Mouse (Mus musculus) limb, embryonic 11.5 days (tissue): ENCODE data around the gene Rbm28. TPM values are rescaled to one million over a fixed set of nuclear protein-coding genes. Genes with fewer than 3 reads are reported as not detected.

Experiments
- ATAC-seq: fragments of 200-750 bp; cut with Nextera tagmentation; 2 replicates; pipeline ENCODE4 v1.8.0; 2017; ENCODE audit warnings: low read depth; ENCODE audit not compliant: insufficient number of reproducible peaks, low FRiP score, low TSS enrichment
- DNase-seq: peaks from one replicate; pipeline ENCODE4 v3.0.0-alpha.2; 2015; ENCODE audit warnings: low spot score
- H3K27ac ChIP-seq: fragments of 300-500 bp; sonication (generic); replicated peaks from 2 replicates; pipeline ENCODE4 v1.5.1; 2014; ENCODE audit warnings: low read depth, mild to moderate bottlenecking, low read length
- H3K27me3 ChIP-seq: fragments of 300-500 bp; sonication (generic); 2 replicates; pipeline ENCODE4 v1.6.1; 2014; ENCODE audit warnings: mild to moderate bottlenecking, low read length, mixed read lengths; ENCODE audit not compliant: control insufficient read depth, insufficient read depth
- H3K36me3 ChIP-seq: fragments of 300-500 bp; sonication (generic); 2 replicates; pipeline ENCODE4 v1.6.1; 2014; ENCODE audit warnings: mild to moderate bottlenecking, low read length, moderate library complexity, mixed read lengths; ENCODE audit not compliant: control insufficient read depth, insufficient read depth
- H3K4me1 ChIP-seq: fragments of 300-500 bp; sonication (generic); 2 replicates; pipeline ENCODE4 v1.6.1; 2014; ENCODE audit warnings: low read length, mixed read lengths; ENCODE audit not compliant: control insufficient read depth, insufficient read depth
- H3K4me2 ChIP-seq: fragments of 300-500 bp; sonication (generic); 2 replicates; pipeline ENCODE4 v1.6.1; 2014; ENCODE audit warnings: low read depth, mild to moderate bottlenecking, moderate library complexity; ENCODE audit not compliant: severe bottlenecking
- H3K4me3 ChIP-seq: fragments of 300-500 bp; sonication (generic); 2 replicates; pipeline ENCODE4 v1.5.1; 2014; ENCODE audit warnings: low read depth, low read length
- H3K9ac ChIP-seq: fragments of 300-500 bp; sonication (generic); 2 replicates; pipeline ENCODE4 v1.6.1; 2014; ENCODE audit warnings: mild to moderate bottlenecking, low read length
- H3K9me3 ChIP-seq: fragments of 300-500 bp; sonication (generic); 2 replicates; pipeline ENCODE4 v1.6.1; 2016; ENCODE audit warnings: low read length; ENCODE audit not compliant: control insufficient read depth
- WGBS: fragments of 180-500 bp; shearing (Covaris S2); extraction: QIAGEN DNeasy Blood & Tissue Kit; methylation state at CpG from one replicate; pipeline ENCODE4 v1.1.7; 2014; 5-methylcytosine and 5-hydroxymethylcytosine counted together
- polyA plus RNA-seq: library from polyadenylated mRNA; unstranded; fragments of >200 nt; fragmentation: Nextera tagmentation; extraction: Ambion mirVana; gene quantifications from 2 replicates; pipeline ENCODE4 v1.2.1, GENCODE M21; 2014

Gene Rbm28
- polyA plus RNA-seq, 1 experiment from 2014 or later: 70.3 TPM

DNA sequence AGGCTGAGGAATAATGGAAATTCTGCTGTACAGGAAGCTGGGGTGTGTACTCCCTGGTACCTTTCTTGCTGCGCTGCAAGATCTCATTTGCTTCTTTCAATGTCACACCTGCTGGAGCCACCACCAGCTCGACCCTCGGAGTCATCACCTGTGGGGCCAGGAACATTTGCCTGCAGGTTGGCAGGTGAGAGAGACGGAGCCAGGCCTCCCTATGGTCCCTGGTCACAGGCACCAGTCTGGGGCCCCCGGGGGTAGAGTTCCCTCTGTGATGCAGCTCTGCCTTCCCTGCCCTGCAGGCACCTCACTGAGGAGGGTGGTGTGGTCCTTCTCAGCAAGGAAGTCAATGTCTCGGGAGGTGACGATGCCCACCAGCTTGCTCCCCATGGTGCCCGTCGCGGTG lies 41.2 kb upstream of the Rbm28 start:
- Histone ChIP-seq H3K4me1 (peaks cover 2% of the 10 kb centered on the region; the same call in 1 of the 2 replicates), H3K27me3 (no peaks in the 10 kb centered on the region), H3K9ac (no peak overlapping the region), H3K36me3 (peaks cover 2% of the 10 kb centered on the region; the same call in 1 of the 2 replicates), H3K9me3 (no peaks in the 10 kb centered on the region), H3K4me2 (no peak overlapping the region), H3K4me3 (no peak overlapping the region), H3K27ac (no peak overlapping the region)
- 95% methylated on average over 10 of the region's 10 CpGs for WGBS
- DNase-seq: no peak
- ATAC-seq: no peak

DNA sequence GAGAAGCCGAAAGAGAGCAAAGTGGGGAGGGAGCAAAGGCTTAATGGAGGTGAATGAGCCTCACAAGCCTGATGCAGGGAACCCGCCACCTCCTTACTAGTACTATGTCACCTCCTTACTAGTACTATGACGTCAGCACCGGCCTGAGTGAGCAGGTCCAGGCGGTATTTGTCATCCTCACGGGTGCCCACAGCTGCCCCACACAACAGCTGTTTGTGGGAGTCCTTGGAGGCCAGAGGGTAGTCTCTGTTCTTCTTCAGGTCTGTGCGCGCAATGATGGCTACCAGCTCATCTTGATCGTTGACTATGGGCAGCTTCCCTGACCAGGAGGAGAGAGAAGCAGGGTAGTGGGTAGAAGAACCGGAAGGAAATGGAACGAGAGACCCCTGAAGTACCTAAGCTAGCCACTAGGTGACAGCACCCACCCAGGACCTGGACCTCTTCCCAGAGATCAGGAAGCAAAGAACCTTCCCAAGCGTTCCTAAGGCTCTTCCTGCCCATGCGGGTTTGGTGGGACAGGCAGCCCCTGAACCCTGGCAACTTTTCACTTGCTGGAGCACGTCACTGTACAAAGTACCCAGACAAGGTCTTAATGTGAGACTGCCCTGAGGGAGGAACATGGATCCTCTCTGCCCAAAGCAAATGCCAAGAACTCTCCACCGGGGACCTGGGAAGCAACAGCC lies 40.3 kb upstream of the Rbm28 start:
- Histone ChIP-seq H3K36me3 (peaks cover 2% of the 10 kb centered on the region; the same call in 1 of the 2 replicates), H3K27ac (no peak overlapping the region), H3K4me2 (no peak overlapping the region), H3K27me3 (no peaks in the 10 kb centered on the region), H3K4me3 (no peak overlapping the region), H3K9me3 (no peaks in the 10 kb centered on the region), H3K9ac (no peak overlapping the region), H3K4me1 (no peaks in the 10 kb centered on the region)
- WGBS: 60% methylated on average over 15 of the region's 15 CpGs
- DNase-seq (peak; percentile 79), ATAC-seq (no peak)

- Histone ChIP-seq H3K27ac (no peak overlapping the region), H3K36me3 (peaks cover 2% of the 10 kb centered on the region; the same call in 1 of the 2 replicates), H3K4me1 (no peaks in the 10 kb centered on the region), H3K9me3 (no peaks in the 10 kb centered on the region), H3K9ac (no peak overlapping the region), H3K4me3 (no peak overlapping the region), H3K4me2 (no peak overlapping the region), H3K27me3 (no peaks in the 10 kb centered on the region)
- ATAC-seq: no peak
- WGBS: 85% methylated on average over 6 of the region's 6 CpGs
- no peak for DNase-seq
Observed at GRCm38 (mm10) chr6:29203861-29204585, 39.2 kb upstream of the Rbm28 start.

DNA sequence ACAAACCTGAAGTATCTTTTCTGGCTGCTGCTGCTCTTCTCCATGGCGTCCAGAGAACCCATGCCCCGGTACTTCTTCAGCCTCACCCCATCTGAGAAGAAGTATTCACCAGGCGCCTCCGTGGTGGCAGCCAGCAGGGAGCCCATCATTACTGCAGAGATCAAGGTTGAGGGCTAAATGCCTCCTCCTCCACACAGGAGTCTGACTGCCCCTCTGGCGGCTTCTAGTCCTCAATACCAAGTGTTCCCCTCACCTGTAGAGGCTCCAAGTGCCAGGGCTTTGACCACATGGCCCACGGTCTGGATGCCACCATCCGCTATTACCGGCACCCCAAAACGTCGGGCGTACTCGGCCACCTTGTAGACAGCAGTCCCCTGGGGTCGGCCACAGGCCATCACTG lies 38.3 kb upstream of the Rbm28 start:
- H3K27me3 ChIP-seq: no peaks in the 10 kb centered on the region
- H3K9ac ChIP-seq: no peak overlapping the region
- ATAC-seq (no peak), DNase-seq (no peak)
- H3K4me3 ChIP-seq: no peak overlapping the region
- peaks cover 2% of the 10 kb centered on the region; the same call in 1 of the 2 replicates for H3K36me3 ChIP-seq
- H3K9me3 ChIP-seq: no peaks in the 10 kb centered on the region
- H3K4me2 ChIP-seq: no peak overlapping the region
- H3K27ac ChIP-seq: no peak overlapping the region
- no peaks in the 10 kb centered on the region for H3K4me1 ChIP-seq
- 89% methylated on average over 13 of the region's 13 CpGs for WGBS

DNA sequence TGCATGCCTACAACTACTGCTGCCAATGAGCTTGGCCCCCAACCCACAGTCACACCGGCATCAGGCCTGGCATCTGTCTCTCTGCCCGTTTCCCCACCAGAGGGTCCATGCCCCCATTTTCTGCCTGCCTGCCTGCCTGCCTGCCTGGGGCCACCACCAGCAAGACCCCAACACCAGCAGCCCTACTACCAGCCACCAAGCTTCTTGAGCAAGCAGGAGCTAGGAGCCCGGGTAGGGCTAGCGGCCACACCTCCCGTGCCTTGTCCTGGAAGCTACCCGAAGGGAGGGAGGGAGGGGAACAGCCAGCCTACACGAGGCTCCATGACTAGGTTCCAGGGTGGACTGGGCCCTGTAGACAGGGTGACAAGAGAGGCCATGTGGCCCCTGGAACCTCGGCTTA lies 37.2 kb upstream of the Rbm28 start:
- WGBS: 82% methylated on average over 8 of the region's 8 CpGs
- Histone ChIP-seq H3K36me3 (peaks cover 2% of the 10 kb centered on the region; the same call in 1 of the 2 replicates), H3K4me2 (no peak overlapping the region), H3K27me3 (no peaks in the 10 kb centered on the region), H3K9ac (no peak overlapping the region), H3K27ac (no peak overlapping the region), H3K4me1 (no peaks in the 10 kb centered on the region), H3K9me3 (no peaks in the 10 kb centered on the region), H3K4me3 (no peak overlapping the region)
- no peak for ATAC-seq
- DNase-seq: no peak

DNA sequence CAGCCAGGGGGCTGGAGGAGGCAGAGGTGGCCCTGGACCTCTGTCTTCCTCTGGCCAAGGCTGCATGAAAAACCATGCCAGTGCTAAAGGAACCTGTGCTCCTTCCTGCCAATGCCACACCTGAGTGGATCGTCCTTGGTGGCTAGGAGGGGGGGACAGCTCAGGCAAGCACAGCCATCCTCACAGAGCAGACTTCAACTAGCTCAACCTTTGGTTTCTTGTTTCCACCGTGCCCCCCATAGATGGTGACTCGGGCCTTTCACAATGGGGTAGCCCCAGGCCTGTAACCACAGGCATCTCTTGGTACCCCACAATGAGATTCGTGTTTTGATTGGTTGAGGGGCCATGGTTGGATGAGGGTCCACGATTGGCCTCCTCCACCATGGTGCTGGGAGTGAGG lies 36.5 kb upstream of the Rbm28 start:
- Histone ChIP-seq H3K9ac (no peak overlapping the region), H3K4me1 (no peaks in the 10 kb centered on the region), H3K4me2 (no peak overlapping the region; the same call in 1 of the 2 replicates), H3K36me3 (peaks cover 2% of the 10 kb centered on the region; the same call in 1 of the 2 replicates), H3K4me3 (no peak overlapping the region), H3K27me3 (no peaks in the 10 kb centered on the region), H3K9me3 (no peaks in the 10 kb centered on the region), H3K27ac (no peak overlapping the region)
- WGBS: 92% methylated on average over 5 of the region's 5 CpGs
- no peak for DNase-seq
- no peak for ATAC-seq

- Histone ChIP-seq H3K4me1 (no peaks in the 10 kb centered on the region), H3K4me2 (no peak overlapping the region), H3K27ac (no peak overlapping the region), H3K27me3 (no peaks in the 10 kb centered on the region), H3K9me3 (no peaks in the 10 kb centered on the region), H3K36me3 (peaks cover 2% of the 10 kb centered on the region; the same call in 1 of the 2 replicates), H3K4me3 (no peak overlapping the region), H3K9ac (no peak overlapping the region)
- no peak for DNase-seq
- ATAC-seq: no peak
- 68% methylated on average over 3 of the region's 3 CpGs for WGBS
Observed at GRCm38 (mm10) chr6:29200496-29200895, 35.7 kb upstream of the Rbm28 start.

- Histone ChIP-seq H3K9ac (no peak overlapping the region), H3K4me2 (peak overlapping the region; percentile 27; the same call in 1 of the 2 replicates), H3K36me3 (peaks cover 2% of the 10 kb centered on the region; the same call in 1 of the 2 replicates), H3K27me3 (no peaks in the 10 kb centered on the region), H3K4me1 (no peaks in the 10 kb centered on the region), H3K9me3 (no peaks in the 10 kb centered on the region), H3K27ac (no peak overlapping the region), H3K4me3 (no peak overlapping the region)
- WGBS: 46% methylated on average over 8 of the region's 8 CpGs
- ATAC-seq (no peak), DNase-seq (no peak)
Observed at GRCm38 (mm10) chr6:29199223-29199855, 34.5 kb upstream of the Rbm28 start.
